Mouse (Mus musculus) heart, adult 8-10 months (tissue): ENCODE data around the gene Cpped1. TPM values are rescaled to one million over a fixed set of nuclear protein-coding genes. Genes with fewer than 3 reads are reported as not detected.

Experiments
- DNase-seq: peaks from one replicate; pipeline ENCODE4 v3.0.0; 2022; ENCODE audit warnings: low spot score
- total RNA-seq, 4 experiments: library from RNA; stranded (reverse); gene quantifications; 2 replicates each; pipeline ENCODE4 v1.2.4; 2022

The Cpped1 gene
- total RNA-seq, 4 experiments from 2014 or later = 52.8 to 61.2 (median 58.2) TPM

GRCm38 (mm10) chr16:11774321-11774720, 134.9 kb downstream of the Cpped1 start:
- DNase-seq = no peak

- DNase-seq = no peak
These were observed 136.9 kb downstream of the Cpped1 start for GRCm38 (mm10) chr16:11772318-11772717.

DNA sequence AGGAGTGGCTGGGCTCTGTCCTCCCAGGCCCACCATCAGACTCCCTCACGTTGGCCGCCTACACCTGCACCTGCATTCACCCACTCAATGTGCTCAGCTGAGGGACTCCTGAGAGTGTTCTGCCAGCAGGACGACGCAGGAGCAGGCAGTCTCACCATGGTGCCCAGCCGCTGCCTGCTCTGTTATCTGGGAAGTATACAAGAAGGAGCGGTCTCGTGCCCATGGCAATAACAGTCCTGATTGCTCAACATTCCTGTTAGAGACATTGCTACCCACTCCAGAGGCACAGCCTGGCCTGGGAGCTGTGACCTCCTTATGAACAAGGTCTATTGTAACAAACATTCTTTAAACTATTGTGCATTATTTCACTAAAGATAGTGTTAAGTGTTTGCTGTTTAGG, 151.3 kb downstream of the Cpped1 start:
- no peak for DNase-seq

GRCm38 (mm10) chr16:11757471-11757870, 151.8 kb downstream of the Cpped1 start:
- no peak for DNase-seq

- no peak for DNase-seq
These were observed 152.5 kb downstream of the Cpped1 start for GRCm38 (mm10) chr16:11756598-11757245.

GRCm38 (mm10) chr16:11755281-11756066, 153.8 kb downstream of the Cpped1 start:
- DNase-seq = no peak

GRCm38 (mm10) chr16:11754136-11754535, 155.1 kb downstream of the Cpped1 start:
- DNase-seq = no peak

Other genes starting within 250 kb of the Cpped1 start
- under 1 TPM in 3 of 4 experiments, not detected in 1; 0.14 to 0.37 (median 0.19) TPM for gene Shisa9, start 74.7 kb upstream of the Cpped1 start, total RNA-seq